Mouse (Mus musculus): ENCODE data around the gene Als2. TPM values are rescaled to one million over a fixed set of nuclear protein-coding genes. Genes with fewer than 3 reads are reported as not detected.

The Als2 gene
- total and polyA plus RNA-seq, 2 experiments from 2014 or later, result 11.6 to 32.8 TPM

GRCm38 (mm10) chr1:59237614-59238211, 682 bp upstream of the Als2 start:
- peak; percentile 75 for TF ChIP-seq CTCF (IDR thresholded peaks at IDR 0.05; ENCODE audit: low read depth)
- peak; percentile 79 for DNase-seq (ENCODE audit: low spot score)
- peak; percentile 48 for ATAC-seq
- H3K4me3 ChIP-seq (ENCODE audit: low read length), result peak overlapping the region; percentile 91
- peak overlapping the region; percentile 92 for H3K4me2 ChIP-seq (ENCODE audit: low read depth, low read length)
- peak overlapping the region; percentile 81 for H3K9ac ChIP-seq (replicated peaks; ENCODE audit: low read length)
- 1% methylated on average over 19 of the region's 19 CpGs for WGBS
- no peaks in the 10 kb centered on the region for H3K36me3 ChIP-seq (ENCODE audit: insufficient read depth, low read length)
- H3K9me3 ChIP-seq (ENCODE audit: low read length), result no peaks in the 10 kb centered on the region
- no peaks in the 10 kb centered on the region for H3K27me3 ChIP-seq (ENCODE audit: insufficient read depth, low read length)
- no peaks in the 10 kb centered on the region; the same call in 1 of the 2 replicates for H3K4me1 ChIP-seq (ENCODE audit: insufficient read depth, low read length)
- H3K27ac ChIP-seq, result peak overlapping the region; percentile 83

GRCm38 (mm10) chr1:59229187-59229586, 7.8 kb downstream of the Als2 start:
- no peaks in the 10 kb centered on the region for H3K9me3 ChIP-seq (ENCODE audit: low read length)
- peaks cover 3% of the 10 kb centered on the region; the same call in 1 of the 2 replicates for H3K4me1 ChIP-seq (ENCODE audit: insufficient read depth, low read length)
- TF ChIP-seq CTCF (IDR thresholded peaks at IDR 0.05; ENCODE audit: low read depth), result no peak
- no peak for ATAC-seq
- H3K27ac ChIP-seq, result no peak overlapping the region
- no peak overlapping the region for H3K4me2 ChIP-seq (ENCODE audit: low read depth, low read length)
- no peaks in the 10 kb centered on the region for H3K27me3 ChIP-seq (ENCODE audit: insufficient read depth, low read length)
- no peak overlapping the region for H3K4me3 ChIP-seq (ENCODE audit: low read length)
- 22% methylated on average over 4 of the region's 4 CpGs for WGBS
- no peaks in the 10 kb centered on the region for H3K36me3 ChIP-seq (ENCODE audit: insufficient read depth, low read length)
- H3K9ac ChIP-seq (replicated peaks; ENCODE audit: low read length), result no peak overlapping the region
- DNase-seq (ENCODE audit: low spot score), result no peak

GRCm38 (mm10) chr1:59228552-59228951, 8.5 kb downstream of the Als2 start:
- Histone ChIP-seq H3K27me3 (ENCODE audit: insufficient read depth, low read length) (no peaks in the 10 kb centered on the region), H3K27ac (no peak overlapping the region), H3K4me1 (ENCODE audit: insufficient read depth, low read length) (peaks cover 3% of the 10 kb centered on the region; the same call in 1 of the 2 replicates), H3K36me3 (ENCODE audit: insufficient read depth, low read length) (no peaks in the 10 kb centered on the region), H3K4me2 (ENCODE audit: low read depth, low read length) (no peak overlapping the region), H3K9ac (replicated peaks; ENCODE audit: low read length) (no peak overlapping the region), H3K9me3 (ENCODE audit: low read length) (no peaks in the 10 kb centered on the region), H3K4me3 (ENCODE audit: low read length) (no peak overlapping the region)
- ATAC-seq (no peak), DNase-seq (ENCODE audit: low spot score) (no peak)
- no peak for TF ChIP-seq CTCF (IDR thresholded peaks at IDR 0.05; ENCODE audit: low read depth)
- WGBS, result 86% methylated on average over 7 of the region's 7 CpGs

- H3K4me2 ChIP-seq (ENCODE audit: low read depth, low read length), result no peak overlapping the region
- H3K36me3 ChIP-seq (ENCODE audit: insufficient read depth, low read length), result no peaks in the 10 kb centered on the region
- WGBS, result 88% methylated on average over 7 of the region's 7 CpGs
- H3K4me1 ChIP-seq (ENCODE audit: insufficient read depth, low read length), result no peaks in the 10 kb centered on the region
- H3K9ac ChIP-seq (replicated peaks; ENCODE audit: low read length), result no peak overlapping the region
- H3K27me3 ChIP-seq (ENCODE audit: insufficient read depth, low read length), result no peaks in the 10 kb centered on the region
- no peak overlapping the region for H3K4me3 ChIP-seq (ENCODE audit: low read length)
- no peak overlapping the region for H3K27ac ChIP-seq
- DNase-seq (ENCODE audit: low spot score) (no peak), ATAC-seq (no peak)
- no peaks in the 10 kb centered on the region for H3K9me3 ChIP-seq (ENCODE audit: low read length)
- no peak for TF ChIP-seq CTCF (IDR thresholded peaks at IDR 0.05; ENCODE audit: low read depth)
These were observed 14.8 kb downstream of the Als2 start for GRCm38 (mm10) chr1:59222101-59222825.

GRCm38 (mm10) chr1:59221591-59221990, 15.4 kb downstream of the Als2 start:
- Histone ChIP-seq H3K27ac (no peak overlapping the region), H3K4me1 (ENCODE audit: insufficient read depth, low read length) (no peaks in the 10 kb centered on the region), H3K4me2 (ENCODE audit: low read depth, low read length) (no peak overlapping the region), H3K27me3 (ENCODE audit: insufficient read depth, low read length) (no peaks in the 10 kb centered on the region), H3K4me3 (ENCODE audit: low read length) (no peak overlapping the region), H3K9me3 (ENCODE audit: low read length) (no peaks in the 10 kb centered on the region), H3K36me3 (ENCODE audit: insufficient read depth, low read length) (no peaks in the 10 kb centered on the region), H3K9ac (replicated peaks; ENCODE audit: low read length) (no peak overlapping the region)
- WGBS, result 93% methylated on average over 2 of the region's 2 CpGs
- ATAC-seq (no peak), DNase-seq (ENCODE audit: low spot score) (no peak)
- no peak for TF ChIP-seq CTCF (IDR thresholded peaks at IDR 0.05; ENCODE audit: low read depth)

GRCm38 (mm10) chr1:59220371-59220770, 16.7 kb downstream of the Als2 start:
- H3K27me3 ChIP-seq (ENCODE audit: insufficient read depth, low read length), result no peaks in the 10 kb centered on the region
- no peak overlapping the region for H3K4me2 ChIP-seq (ENCODE audit: low read depth, low read length)
- H3K27ac ChIP-seq, result no peak overlapping the region
- 64% methylated on average over 3 of the region's 3 CpGs for WGBS
- no peak for DNase-seq (ENCODE audit: low spot score)
- peak; percentile 16; the same call in 1 of the 2 replicates for TF ChIP-seq CTCF (IDR thresholded peaks at IDR 0.05; ENCODE audit: low read depth)
- H3K36me3 ChIP-seq (ENCODE audit: insufficient read depth, low read length), result peaks cover 4% of the 10 kb centered on the region; the same call in 1 of the 2 replicates
- no peak overlapping the region for H3K9ac ChIP-seq (replicated peaks; ENCODE audit: low read length)
- ATAC-seq, result no peak
- H3K4me3 ChIP-seq (ENCODE audit: low read length), result no peak overlapping the region
- H3K4me1 ChIP-seq (ENCODE audit: insufficient read depth, low read length), result no peaks in the 10 kb centered on the region
- H3K9me3 ChIP-seq (ENCODE audit: low read length), result no peaks in the 10 kb centered on the region

GRCm38 (mm10) chr1:59215446-59215845, 21.6 kb downstream of the Als2 start:
- no peak overlapping the region for H3K4me3 ChIP-seq (ENCODE audit: low read length)
- no peak for TF ChIP-seq CTCF (IDR thresholded peaks at IDR 0.05; ENCODE audit: low read depth)
- peak; percentile 67 for ATAC-seq
- 89% methylated on average over 11 of the region's 11 CpGs for WGBS
- H3K27me3 ChIP-seq (ENCODE audit: insufficient read depth, low read length), result no peaks in the 10 kb centered on the region
- H3K36me3 ChIP-seq (ENCODE audit: insufficient read depth, low read length), result peaks cover 7% of the 10 kb centered on the region; the same call in 1 of the 2 replicates
- no peak overlapping the region for H3K9ac ChIP-seq (replicated peaks; ENCODE audit: low read length)
- no peaks in the 10 kb centered on the region for H3K4me1 ChIP-seq (ENCODE audit: insufficient read depth, low read length)
- H3K9me3 ChIP-seq (ENCODE audit: low read length), result no peaks in the 10 kb centered on the region
- H3K4me2 ChIP-seq (ENCODE audit: low read depth, low read length), result no peak overlapping the region
- no peak for DNase-seq (ENCODE audit: low spot score)
- H3K27ac ChIP-seq, result peak overlapping the region; percentile 49; the same call in 1 of the 2 replicates
